In the genomic region with DNA sequence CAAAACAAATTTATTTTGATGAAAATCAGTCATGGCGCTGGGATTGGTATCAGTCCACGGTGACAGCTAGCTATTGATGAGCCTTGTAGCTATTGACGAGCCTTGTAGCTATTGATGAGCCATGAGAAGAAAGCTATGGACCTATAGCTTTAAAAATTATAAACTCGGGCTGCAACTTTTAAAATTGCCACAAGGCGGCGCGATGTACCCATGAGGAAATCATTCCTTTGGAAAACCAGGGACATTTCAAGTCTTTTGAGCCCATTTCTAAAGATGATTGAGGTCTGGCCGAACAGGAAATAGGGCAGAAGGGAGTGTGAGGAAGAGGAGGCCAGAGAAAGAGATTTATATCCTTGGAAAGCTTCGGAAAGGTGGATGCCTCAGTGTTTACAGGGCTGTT, we compare ENCODE assay signal across 9 mouse cellular contexts.
A peak's percentile ranks its signal among the peaks of the same experiment; 100 is the strongest.
DNase-seq lines count a peak whose midpoint lies in the region; ATAC-seq and TF ChIP-seq lines count a peak whose summit lies in the region.
"Had no signal": no experiment of that assay in that cellular context is flagged by ENCODE, and none has a peak within 500 bp of the region (broad histone marks: within the 10 kb centered on the region; RNA-seq: fewer than 3 reads in every experiment).

No protein-coding gene starts in this region.

- H3K79me2 ChIP-seq in heart, adult 2 months (replicated peaks; ENCODE audit: control insufficient read depth, insufficient read depth, low read length) = no peaks in the 10 kb centered on the region

- peak; percentile 5; the same call in 1 of the 2 replicates for ATAC-seq in forebrain, postnatal 0 days
- ATAC-seq in monocyte, adult 5-6 weeks (replicated peaks; ENCODE audit: insufficient number of reproducible peaks, low FRiP score, low TSS enrichment, poor library complexity, severe bottlenecking) = no peak

- no peak overlapping the region for H3K9ac ChIP-seq in heart, adult 2 months (ENCODE audit: low read depth, low read length)
- H3K9ac ChIP-seq in forebrain, postnatal 0 days = no peak overlapping the region
- H3K9ac ChIP-seq: heart, embryonic 13.5 days had no signal

- H3K27me3 ChIP-seq in heart, adult 2 months (ENCODE audit: control insufficient read depth, insufficient read depth, low read length) = no peaks in the 10 kb centered on the region
- H3K27me3 ChIP-seq in forebrain, postnatal 0 days (ENCODE audit: insufficient read depth, low read length) = no peaks in the 10 kb centered on the region
- H3K27me3 ChIP-seq: heart, embryonic 13.5 days had no signal

- H3K9me3 ChIP-seq in forebrain, postnatal 0 days (ENCODE audit: low read length) = no peaks in the 10 kb centered on the region
- H3K9me3 ChIP-seq: heart, embryonic 13.5 days had no signal

- 18% methylated on average over 9 of the region's 9 CpGs for WGBS in heart, adult 2 months
- WGBS in forebrain, postnatal 0 days = 11% methylated on average over 9 of the region's 9 CpGs

- no peak overlapping the region for H3K27ac ChIP-seq in heart, adult 2 months
- H3K27ac ChIP-seq in forebrain, postnatal 0 days (ENCODE audit: low read depth, low read length) = no peak overlapping the region
- H3K27ac ChIP-seq: heart, embryonic 13.5 days had no signal

- no peak for TF ChIP-seq EP300 in heart, adult 2 months (IDR thresholded peaks at IDR 0.05; ENCODE audit: insufficient read depth, low read depth, low read length)

- peak; percentile 75 for TF ChIP-seq CTCF in heart, adult 2 months (IDR thresholded peaks at IDR 0.05)
- peak; percentile 82 for TF ChIP-seq CTCF in forebrain, postnatal 0 days (IDR thresholded peaks at IDR 0.05; ENCODE audit: low read depth)

- no peak overlapping the region for H3K4me2 ChIP-seq in forebrain, postnatal 0 days (ENCODE audit: low read depth)
- H3K4me2 ChIP-seq: heart, embryonic 13.5 days had no signal

- intact Hi-C loops in heart, adult 2 months (cut with DNase I) = no loop called here

- peak; percentile 6 to 37 for DNase-seq in heart, adult 2 months
- DNase-seq in heart, adult 9 months (ENCODE audit: low spot score in 2 of 2) = no peak
- DNase-seq in 3134 (ENCODE audit: extremely low read depth, insufficient read length, low spot score) = peak; percentile 21
- peak; percentile 17 for DNase-seq in adrenal gland, postnatal 25 days
- DNase-seq in forebrain, postnatal 0 days = peak; percentile 92
- DNase-seq in kidney, postnatal 4 days = peak; percentile 79
- DNase-seq in lung, postnatal 10 days = peak; percentile 50

- no peaks in the 10 kb centered on the region for H3K36me3 ChIP-seq in heart, adult 2 months (ENCODE audit: control insufficient read depth, insufficient read depth, low read length)
- H3K36me3 ChIP-seq in forebrain, postnatal 0 days (ENCODE audit: insufficient read depth) = no peaks in the 10 kb centered on the region
- H3K36me3 ChIP-seq: heart, embryonic 13.5 days had no signal

- H3K4me1 ChIP-seq in heart, adult 2 months (ENCODE audit: control insufficient read depth, insufficient read depth, low read length) = peaks cover 1% of the 10 kb centered on the region; the same call in 1 of the 2 replicates
- H3K4me1 ChIP-seq in forebrain, postnatal 0 days (ENCODE audit: insufficient read depth) = no peaks in the 10 kb centered on the region

- TF ChIP-seq POLR2A in heart, adult 2 months (IDR thresholded peaks at IDR 0.05; ENCODE audit: insufficient read depth, low read depth, low read length) = no peak

- no peak overlapping the region for H3K4me3 ChIP-seq in heart, adult 2 months
- no peak overlapping the region for H3K4me3 ChIP-seq in forebrain, postnatal 0 days (ENCODE audit: low read depth, low read length)
- H3K4me3 ChIP-seq: heart, embryonic 13.5 days had no signal

Comparison
In these comparisons a context has a peak if more than half of its experiments do, and no peak if none do; other contexts are left out.
1. DNase-seq: peak in heart, adult 2 months (2 of 2), 3134 (single experiment), adrenal gland, postnatal 25 days (single experiment), forebrain, postnatal 0 days (single experiment), kidney, postnatal 4 days (2 of 2) and lung, postnatal 10 days (single experiment); none in heart, adult 9 months (0 of 2).